Mouse (Mus musculus): ENCODE results near the gene Fgfbp1.

The Fgfbp1 gene

GRCm38 (mm10) chr5:43981620-43982019 is at the start of gene Fgfbp1:
Gene Fgfbp1 (minus strand): TSS chr5:43981779.
- no peak for DNase-seq (ENCODE audit: low spot score in 2 of 2)

- DNase-seq (ENCODE audit: low spot score in 2 of 2) = no peak
These were observed 16.9 kb upstream of the Fgfbp1 start for GRCm38 (mm10) chr5:43998295-43998989.

- DNase-seq (ENCODE audit: low spot score in 2 of 2) = no peak
These were observed 16.0 kb upstream of the Fgfbp1 start for GRCm38 (mm10) chr5:43997626-43998025.

- no peak for DNase-seq (ENCODE audit: low spot score in 2 of 2)
These were observed 14.6 kb upstream of the Fgfbp1 start for GRCm38 (mm10) chr5:43996162-43996561.

DNA sequence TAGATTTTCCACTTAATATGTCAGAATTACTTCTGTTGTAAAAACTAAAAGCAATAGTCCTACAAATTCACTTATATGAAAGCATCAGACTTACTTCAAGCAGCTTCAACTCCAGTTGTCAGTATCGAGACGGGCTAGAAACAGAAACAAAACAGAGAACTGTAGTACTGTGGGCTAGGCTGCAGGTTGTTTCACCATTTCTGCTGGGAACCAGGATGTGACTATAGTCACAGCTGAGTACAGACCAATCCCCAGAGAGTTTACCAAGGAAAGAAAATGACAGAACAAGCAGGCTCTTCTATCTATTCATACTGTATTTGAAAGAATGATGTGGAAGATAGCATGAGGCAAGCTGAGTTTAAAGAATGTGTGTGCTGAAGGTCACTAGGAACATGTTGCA is 13.4 kb upstream of the Fgfbp1 start:
- DNase-seq (ENCODE audit: low spot score in 2 of 2) = no peak

- peak in 1 of 2 experiments; percentile 10 for DNase-seq (ENCODE audit: low spot score in 2 of 2)
These were observed 8.7 kb upstream of the Fgfbp1 start for GRCm38 (mm10) chr5:43990316-43990715.

DNA sequence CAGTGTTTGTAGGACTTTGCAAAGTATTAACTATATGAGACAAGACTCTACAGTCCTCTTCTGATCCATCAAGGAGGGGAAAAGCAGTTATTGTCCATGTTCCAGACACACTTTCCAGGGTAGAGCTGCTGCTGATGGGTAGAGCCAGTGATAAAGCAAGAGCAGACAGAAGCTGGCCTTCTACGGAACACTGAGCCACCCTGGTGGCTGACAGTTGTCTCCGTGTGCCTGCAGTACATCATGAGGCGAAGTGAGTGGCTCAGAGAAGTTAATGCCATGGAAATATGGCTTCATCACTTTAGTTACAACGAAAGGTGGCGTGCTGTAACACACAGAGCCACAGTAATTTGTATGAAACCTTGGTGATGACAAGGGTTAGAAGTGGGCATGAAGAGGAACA is 7.4 kb upstream of the Fgfbp1 start:
- no peak for DNase-seq (ENCODE audit: low spot score in 2 of 2)

GRCm38 (mm10) chr5:43986212-43986611 is 4.6 kb upstream of the Fgfbp1 start:
- DNase-seq (ENCODE audit: low spot score in 2 of 2) = no peak

DNA sequence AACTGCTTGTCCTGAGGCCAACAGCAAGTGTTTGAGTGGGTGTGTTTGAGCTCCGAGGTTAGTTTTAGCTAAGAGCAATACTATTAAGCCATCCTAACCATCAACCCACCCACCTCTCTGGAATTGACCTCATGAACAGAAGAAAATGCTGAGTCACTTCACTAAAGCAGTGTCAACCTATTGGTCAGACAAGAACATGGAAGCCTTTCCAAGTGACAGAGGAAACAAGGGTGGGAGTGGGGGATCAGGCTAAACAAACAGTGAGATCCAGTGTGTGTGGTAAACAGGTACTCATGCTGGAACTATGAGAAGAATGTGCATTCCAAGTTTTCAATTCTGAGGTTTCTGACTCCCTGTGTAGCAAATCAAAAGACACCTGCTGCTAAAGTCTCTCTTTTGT is 1.3 kb upstream of the Fgfbp1 start:
- no peak for DNase-seq (ENCODE audit: low spot score in 2 of 2)

- no peak for DNase-seq (ENCODE audit: low spot score in 2 of 2)
These were observed 1.2 kb downstream of the Fgfbp1 start for GRCm38 (mm10) chr5:43980397-43980796.

GRCm38 (mm10) chr5:43976821-43977561 is 4.6 kb downstream of the Fgfbp1 start:
- no peak for DNase-seq (ENCODE audit: low spot score in 2 of 2)

DNA sequence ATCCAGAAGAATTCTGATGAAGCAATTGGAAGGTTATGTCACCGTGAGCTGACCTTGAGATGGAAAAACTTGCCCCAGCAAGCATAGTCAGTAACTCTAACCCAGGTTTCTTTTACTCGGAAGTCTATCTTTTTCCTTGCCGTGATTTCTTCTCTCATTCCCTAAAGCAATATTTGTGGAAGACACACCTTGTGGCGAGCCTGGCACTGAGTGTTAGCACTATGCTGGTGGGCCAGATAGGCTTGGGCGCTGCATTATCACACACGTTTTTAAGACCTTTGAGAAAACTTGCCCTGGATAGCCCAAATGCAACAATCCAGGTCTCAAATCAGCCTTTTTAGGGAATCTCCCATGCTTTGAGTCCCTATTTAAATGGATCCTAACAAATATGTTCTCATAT is 7.4 kb downstream of the Fgfbp1 start:
- no peak for DNase-seq (ENCODE audit: low spot score in 2 of 2)

DNA sequence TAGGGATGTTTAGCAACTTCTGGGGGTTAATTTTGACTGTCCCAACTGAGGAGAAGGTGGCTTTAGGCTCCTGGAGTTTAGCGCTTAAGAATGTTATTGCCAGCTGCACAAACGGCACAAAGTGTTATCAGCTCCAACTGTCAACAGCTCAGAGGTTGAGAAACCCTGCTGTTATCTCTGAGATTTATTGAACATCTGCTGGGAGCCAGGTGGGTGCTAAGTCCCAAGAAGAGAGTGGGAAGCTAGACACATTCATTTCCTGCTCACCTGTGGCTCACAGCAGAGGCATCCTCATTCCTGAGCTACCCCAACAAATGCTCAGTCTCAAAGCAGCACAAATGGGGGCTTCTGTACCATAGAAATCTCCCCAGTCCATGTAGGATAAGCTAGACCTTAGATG is 10.4 kb downstream of the Fgfbp1 start:
- no peak for DNase-seq (ENCODE audit: low spot score in 2 of 2)

- DNase-seq (ENCODE audit: low spot score in 2 of 2) = no peak
These were observed 11.0 kb downstream of the Fgfbp1 start for GRCm38 (mm10) chr5:43970532-43970931.

- no peak for DNase-seq (ENCODE audit: low spot score in 2 of 2)
These were observed 12.9 kb downstream of the Fgfbp1 start for GRCm38 (mm10) chr5:43968634-43969033.

GRCm38 (mm10) chr5:43961056-43961455 is 20.5 kb downstream of the Fgfbp1 start:
- no peak for DNase-seq (ENCODE audit: low spot score in 2 of 2)

DNA sequence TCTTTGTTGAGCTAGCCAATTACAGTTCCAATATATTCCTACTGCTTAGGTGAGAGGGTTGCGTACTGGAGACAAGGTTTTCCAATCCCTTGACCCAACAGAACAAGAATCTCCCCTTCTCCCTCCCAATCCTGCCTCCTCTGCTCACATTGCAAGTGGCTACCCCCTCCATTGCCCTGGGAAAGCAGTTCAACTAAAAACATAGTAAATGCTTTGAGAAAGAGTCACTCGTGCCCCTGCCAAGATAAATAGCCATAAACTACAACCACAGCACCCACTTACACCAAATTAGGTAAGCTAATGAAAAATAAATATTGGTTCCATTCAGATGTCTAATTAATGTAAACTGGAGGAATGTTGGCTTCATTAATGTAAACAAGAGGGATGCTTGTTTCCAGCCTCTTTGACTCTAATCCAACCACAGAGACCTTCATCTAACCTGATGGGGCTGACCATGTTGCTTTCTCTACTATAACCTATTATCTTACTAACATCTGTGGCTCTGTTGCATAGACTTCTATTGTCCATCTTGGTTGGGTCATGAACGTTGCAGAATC is 21.6 kb downstream of the Fgfbp1 start:
- DNase-seq (ENCODE audit: low spot score in 2 of 2) = no peak

- no peak for DNase-seq (ENCODE audit: low spot score in 2 of 2)
These were observed 28.3 kb downstream of the Fgfbp1 start for GRCm38 (mm10) chr5:43953241-43953640.

DNA sequence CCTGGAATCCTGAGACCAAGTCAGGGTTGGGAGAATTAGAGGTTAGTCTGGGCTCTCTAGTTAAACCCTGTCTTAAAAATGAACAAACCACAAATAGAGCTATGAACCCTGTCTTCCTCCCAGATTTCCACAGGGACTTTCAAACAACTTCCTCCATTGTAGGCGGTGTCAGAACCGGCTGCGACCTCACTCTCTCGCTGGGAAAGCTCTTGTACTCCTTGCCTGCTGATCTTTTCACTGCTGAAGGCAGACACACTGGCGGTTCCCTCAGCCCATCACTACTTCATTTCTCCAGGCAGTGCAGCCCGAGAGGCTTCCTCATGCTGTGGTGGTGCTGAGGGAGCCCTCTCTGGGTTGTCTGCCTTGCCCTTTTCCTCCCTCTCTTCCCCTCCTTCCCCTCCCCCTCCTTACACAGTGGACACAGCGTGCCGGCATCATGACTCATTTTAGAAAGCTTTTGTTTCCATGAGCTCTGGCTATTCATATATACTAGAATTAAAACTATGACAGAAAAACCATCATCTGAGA is 32.8 kb downstream of the Fgfbp1 start:
- no peak for DNase-seq (ENCODE audit: low spot score in 2 of 2)

GRCm38 (mm10) chr5:43948111-43948743 is 33.4 kb downstream of the Fgfbp1 start:
- peak; percentile 4 to 6 for DNase-seq (ENCODE audit: low spot score in 2 of 2)

GRCm38 (mm10) chr5:43947330-43947977 is 34.1 kb downstream of the Fgfbp1 start:
- DNase-seq (ENCODE audit: low spot score in 2 of 2) = no peak

- no peak for DNase-seq (ENCODE audit: low spot score in 2 of 2)
These were observed 48.3 kb downstream of the Fgfbp1 start for GRCm38 (mm10) chr5:43933269-43933668.

Data from frontal cortex, postnatal 14 days (tissue).